Mouse (Mus musculus) kidney, postnatal 0 days (tissue): ENCODE data around the gene Dhx37. TPM values are rescaled to one million over a fixed set of nuclear protein-coding genes. Genes with fewer than 3 reads are reported as not detected.

Experiments
- ATAC-seq: fragments of 200-750 bp; cut with Nextera tagmentation; replicated peaks from 2 replicates; pipeline ENCODE4 v1.8.0; 2017; ENCODE audit warnings: low read depth, moderate number of reproducible peaks, moderate TSS enrichment, moderate library complexity; ENCODE audit not compliant: low FRiP score
- DNase-seq: peaks from one replicate; pipeline ENCODE4 v3.0.0-alpha.2; 2016; ENCODE audit warnings: low spot score
- H3K27ac ChIP-seq: fragments of 300-500 bp; sonication (generic); 2 replicates; pipeline ENCODE4 v1.5.1; 2014; ENCODE audit warnings: mild to moderate bottlenecking
- H3K27me3 ChIP-seq: fragments of 300-500 bp; sonication (generic); 2 replicates; pipeline ENCODE4 v1.6.1; 2014; ENCODE audit warnings: low read length, mixed read lengths; ENCODE audit not compliant: insufficient read depth
- H3K36me3 ChIP-seq: fragments of 300-500 bp; sonication (generic); 2 replicates; pipeline ENCODE4 v1.6.1; 2014; ENCODE audit warnings: low read length, mixed read lengths; ENCODE audit not compliant: insufficient read depth
- H3K4me1 ChIP-seq: fragments of 300-500 bp; sonication (generic); replicated peaks from 2 replicates; pipeline ENCODE4 v1.6.1; 2014; ENCODE audit warnings: antibody characterized with exemption, low read length, mixed read lengths; ENCODE audit not compliant: insufficient read depth
- H3K4me2 ChIP-seq: fragments of 300-500 bp; sonication (generic); 2 replicates; pipeline ENCODE4 v1.6.1; 2014; ENCODE audit warnings: mild to moderate bottlenecking, low read length, moderate library complexity, mixed read lengths
- H3K4me3 ChIP-seq: fragments of 300-500 bp; sonication (generic); replicated peaks from 2 replicates; pipeline ENCODE4 v1.5.1; 2014; ENCODE audit warnings: low read depth, low read length
- H3K9ac ChIP-seq: fragments of 300-500 bp; sonication (generic); 2 replicates; pipeline ENCODE4 v1.6.1; 2014; ENCODE audit warnings: low read depth, low read length
- H3K9me3 ChIP-seq: fragments of 300-500 bp; sonication (generic); replicated peaks from 2 replicates; pipeline ENCODE4 v1.6.1; 2016; ENCODE audit warnings: low read length, inconsistent platforms, mixed read lengths
- CTCF ChIP-seq: IDR thresholded peaks from 2 replicates; pipeline ENCODE4 v1.5.1; 2016; ENCODE audit warnings: antibody characterized with exemption, low read depth, mild to moderate bottlenecking, moderate library complexity
- WGBS: fragments of 180-500 bp; shearing (Covaris S2); extraction: QIAGEN DNeasy Blood & Tissue Kit; methylation state at CpG from one replicate; pipeline ENCODE4 v1.1.7; 2014; 5-methylcytosine and 5-hydroxymethylcytosine counted together
- microRNA-seq: library from miRNA; unstranded; fragments of <30 nt; microRNA quantifications from one replicate; pipeline ENCODE4, GENCODE M21; 2016
- polyA plus RNA-seq: library from polyadenylated mRNA; unstranded; fragments of >200 nt; fragmentation: Nextera tagmentation; extraction: Ambion mirVana; gene quantifications from 2 replicates; pipeline ENCODE4 v1.2.1, GENCODE M21; 2015

Dhx37 gene
- polyA plus RNA-seq, 1 experiment from 2014 or later = 7.2 TPM

GRCm38 (mm10) chr5:125372027-125372426, 61.9 kb downstream of the Dhx37 start:
- Histone ChIP-seq H3K27ac (no peak overlapping the region), H3K4me1 (no peaks in the 10 kb centered on the region), H3K4me3 (no peak overlapping the region), H3K9ac (no peak overlapping the region), H3K4me2 (no peak overlapping the region), H3K9me3 (no peaks in the 10 kb centered on the region), H3K36me3 (no peaks in the 10 kb centered on the region), H3K27me3 (no peaks in the 10 kb centered on the region)
- no peak for TF ChIP-seq CTCF
- DNase-seq (no peak), ATAC-seq (no peak)
- 76% methylated on average over 4 of the region's 4 CpGs for WGBS

GRCm38 (mm10) chr5:125370950-125371693, 62.8 kb downstream of the Dhx37 start:
- TF ChIP-seq CTCF = peak; percentile 28; the same call in 1 of the 2 replicates
- no peaks in the 10 kb centered on the region for H3K27me3 ChIP-seq
- DNase-seq = no peak
- 74% methylated on average over 7 of the region's 7 CpGs for WGBS
- H3K27ac ChIP-seq = no peak overlapping the region
- no peaks in the 10 kb centered on the region for H3K36me3 ChIP-seq
- ATAC-seq = no peak
- no peak overlapping the region for H3K4me2 ChIP-seq
- no peaks in the 10 kb centered on the region for H3K4me1 ChIP-seq
- no peak overlapping the region for H3K4me3 ChIP-seq
- H3K9me3 ChIP-seq = no peaks in the 10 kb centered on the region
- no peak overlapping the region for H3K9ac ChIP-seq

- no peak overlapping the region for H3K27ac ChIP-seq
- H3K4me1 ChIP-seq = no peaks in the 10 kb centered on the region
- WGBS = 2% methylated on average over 4 of the region's 4 CpGs
- H3K27me3 ChIP-seq = no peaks in the 10 kb centered on the region
- H3K9me3 ChIP-seq = no peaks in the 10 kb centered on the region
- TF ChIP-seq CTCF = peak; percentile 88
- DNase-seq = peak; percentile 84
- no peak overlapping the region for H3K4me2 ChIP-seq
- H3K36me3 ChIP-seq = no peaks in the 10 kb centered on the region
- no peak overlapping the region for H3K9ac ChIP-seq
- ATAC-seq = peak; percentile 27; the same call in 1 of the 2 replicates
- no peak overlapping the region for H3K4me3 ChIP-seq
Observed at GRCm38 (mm10) chr5:125368568-125368967, 65.4 kb downstream of the Dhx37 start.

- H3K4me2 ChIP-seq = no peak overlapping the region
- H3K9me3 ChIP-seq = no peaks in the 10 kb centered on the region
- ATAC-seq (no peak), DNase-seq (no peak)
- H3K27ac ChIP-seq = no peak overlapping the region
- no peak overlapping the region for H3K9ac ChIP-seq
- no peak overlapping the region for H3K4me3 ChIP-seq
- no peak for TF ChIP-seq CTCF
- H3K27me3 ChIP-seq = no peaks in the 10 kb centered on the region
- no peaks in the 10 kb centered on the region for H3K4me1 ChIP-seq
- no peaks in the 10 kb centered on the region for H3K36me3 ChIP-seq
- 74% methylated on average over 5 of the region's 5 CpGs for WGBS
Observed at GRCm38 (mm10) chr5:125368156-125368555, 65.8 kb downstream of the Dhx37 start.

- no peak for DNase-seq
- no peaks in the 10 kb centered on the region for H3K9me3 ChIP-seq
- H3K4me2 ChIP-seq = no peak overlapping the region
- TF ChIP-seq CTCF = no peak
- 70% methylated on average over 4 of the region's 4 CpGs for WGBS
- no peaks in the 10 kb centered on the region for H3K4me1 ChIP-seq
- H3K4me3 ChIP-seq = no peak overlapping the region
- H3K36me3 ChIP-seq = no peaks in the 10 kb centered on the region
- no peak overlapping the region for H3K9ac ChIP-seq
- H3K27ac ChIP-seq = no peak overlapping the region
- no peak for ATAC-seq
- no peaks in the 10 kb centered on the region for H3K27me3 ChIP-seq
Observed at GRCm38 (mm10) chr5:125364851-125365429, 69.0 kb downstream of the Dhx37 start.

- WGBS = 47% methylated on average over 7 of the region's 7 CpGs
- no peaks in the 10 kb centered on the region for H3K36me3 ChIP-seq
- no peaks in the 10 kb centered on the region for H3K27me3 ChIP-seq
- H3K9me3 ChIP-seq = no peaks in the 10 kb centered on the region
- no peak for TF ChIP-seq CTCF
- H3K4me1 ChIP-seq = no peaks in the 10 kb centered on the region
- H3K4me2 ChIP-seq = no peak overlapping the region
- peak; percentile 68 for DNase-seq
- ATAC-seq = no peak; the same call in 1 of the 2 replicates
- no peak overlapping the region for H3K9ac ChIP-seq
- no peak overlapping the region for H3K27ac ChIP-seq
- H3K4me3 ChIP-seq = no peak overlapping the region
Observed at GRCm38 (mm10) chr5:125363894-125364293, 70.0 kb downstream of the Dhx37 start.

Small RNAs within 50 kb of the gene (microRNA-seq; reads per million reads assigned to microRNA genes)
- not detected for gene Gm27551

Other genes starting within 250 kb of the Dhx37 start
- 49.0 and 51.3 TPM in 2 replicates for gene Scarb1, start 93.0 kb downstream of the Dhx37 start, polyA plus RNA-seq
- 0.40 and 0.74 TPM in 2 replicates for gene Gm10382, start 44.8 kb downstream of the Dhx37 start, polyA plus RNA-seq
- 702 and 872 TPM in 2 replicates for gene Ubc, start 43.9 kb downstream of the Dhx37 start, polyA plus RNA-seq
- gene Bri3bp, start 7.4 kb upstream of the Dhx37 start, polyA plus RNA-seq = 46.7 and 47.2 TPM in 2 replicates
- 22.0 and 25.5 TPM in 2 replicates for gene Aacs, start 41.7 kb upstream of the Dhx37 start, polyA plus RNA-seq
- 0.27 and 0.28 TPM in 2 replicates for gene Tmem132b, start 97.7 kb upstream of the Dhx37 start, polyA plus RNA-seq